Mouse (Mus musculus): ENCODE measurements around the gene 1700001K19Rik.

- TF ChIP-seq POLR2A (IDR thresholded peaks at IDR 0.05; ENCODE audit: control insufficient read depth, extremely low read depth, insufficient read depth, low read length, poor library complexity) = no peak
- no peak for TF ChIP-seq CTCF (IDR thresholded peaks at IDR 0.05; ENCODE audit: borderline replicate concordance, control insufficient read depth, extremely low read depth, insufficient read depth, low read length, poor library complexity)
Observed at GRCm38 (mm10) chr12:110725489-110725888, 43.1 kb upstream of the 1700001K19Rik start.
